Mouse (Mus musculus): Measurements from ENCODE around the gene Gm15217. TPM values are rescaled to one million over a fixed set of nuclear protein-coding genes. Genes with fewer than 3 reads are reported as not detected.

Gene Gm15217
- polyA plus RNA-seq, 1 experiment from 2014 or later = not detected

DNA sequence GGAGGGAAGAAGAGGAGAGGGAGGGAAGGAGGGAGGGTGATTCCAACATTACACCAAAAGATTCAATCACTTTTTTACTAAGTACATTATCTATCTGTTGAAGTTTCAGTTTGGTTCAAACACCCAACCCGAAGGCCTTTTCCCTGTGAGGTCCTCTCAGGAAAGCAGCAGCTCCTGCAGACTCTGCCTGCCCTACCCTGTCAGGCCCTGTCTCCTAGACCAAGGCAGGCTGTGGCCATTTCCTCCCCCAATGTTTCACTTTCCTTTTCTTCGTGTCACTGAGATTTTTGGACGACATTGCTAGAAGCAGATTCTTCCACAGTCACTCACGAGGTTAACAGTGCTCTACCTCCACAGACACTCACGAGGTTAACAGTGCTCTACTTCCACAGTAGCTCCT lies 3.4 kb upstream of the Gm15217 start:
- Histone ChIP-seq H3K4me2 (ENCODE audit: low read depth, low read length) (no peak overlapping the region), H3K4me1 (ENCODE audit: control insufficient read depth, insufficient read depth, low read length) (no peaks in the 10 kb centered on the region; the same call in none of the 2 replicates), H3K9ac (replicated peaks; ENCODE audit: low read length) (no peak overlapping the region), H3K9me3 (replicated peaks; ENCODE audit: control insufficient read depth, low read length) (no peaks in the 10 kb centered on the region), H3K36me3 (replicated peaks; ENCODE audit: control insufficient read depth, insufficient read depth, low read depth, low read length) (no peaks in the 10 kb centered on the region), H3K27me3 (ENCODE audit: control insufficient read depth, insufficient read depth, low read length) (no peaks in the 10 kb centered on the region; the same call in 1 of the 2 replicates), H3K4me3 (ENCODE audit: low read depth, low read length) (no peak overlapping the region), H3K27ac (replicated peaks; ENCODE audit: low read depth, low read length) (no peak overlapping the region)
- WGBS = 81% methylated on average over 5 of the region's 5 CpGs
- no peak for DNase-seq (ENCODE audit: low spot score)
- no peak for ATAC-seq (replicated peaks; ENCODE audit: insufficient number of reproducible peaks, low FRiP score, low TSS enrichment, low read depth)

DNA sequence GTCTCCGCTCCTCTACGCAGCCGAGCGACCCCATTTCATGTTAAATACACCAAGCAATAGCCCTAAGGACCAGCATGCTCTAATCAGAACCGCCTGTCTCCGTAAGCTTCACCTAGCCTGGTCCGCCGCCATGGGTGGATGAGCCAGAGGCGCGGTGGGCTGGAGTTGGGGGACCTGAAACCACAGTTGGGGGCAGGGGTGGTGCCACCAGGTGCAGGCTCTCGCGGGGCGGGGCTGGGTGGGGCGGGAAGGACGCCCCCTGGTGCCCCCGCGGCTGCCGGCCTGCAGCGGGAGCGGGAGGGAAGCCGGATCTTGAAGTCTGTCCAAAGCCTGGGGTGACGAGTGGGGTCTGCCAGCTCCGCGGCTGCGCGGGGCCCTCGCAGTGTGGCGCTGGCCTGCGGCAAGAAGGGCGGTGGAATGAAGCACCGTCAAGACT lies 1.1 kb downstream of the Gm15217 start:
- Histone ChIP-seq H3K27me3 (ENCODE audit: control insufficient read depth, insufficient read depth, low read length) (no peaks in the 10 kb centered on the region; the same call in 1 of the 2 replicates), H3K4me1 (ENCODE audit: control insufficient read depth, insufficient read depth, low read length) (no peaks in the 10 kb centered on the region; the same call in none of the 2 replicates), H3K4me3 (ENCODE audit: low read depth, low read length) (peak overlapping the region; percentile 9), H3K4me2 (ENCODE audit: low read depth, low read length) (peak overlapping the region; percentile 52), H3K27ac (replicated peaks; ENCODE audit: low read depth, low read length) (no peak overlapping the region), H3K9ac (replicated peaks; ENCODE audit: low read length) (peak overlapping the region; percentile 49), H3K36me3 (replicated peaks; ENCODE audit: control insufficient read depth, insufficient read depth, low read depth, low read length) (no peaks in the 10 kb centered on the region), H3K9me3 (replicated peaks; ENCODE audit: control insufficient read depth, low read length) (no peaks in the 10 kb centered on the region)
- 4% methylated on average over 31 of the region's 31 CpGs for WGBS
- DNase-seq (ENCODE audit: low spot score) (peak; percentile 69), ATAC-seq (replicated peaks; ENCODE audit: insufficient number of reproducible peaks, low FRiP score, low TSS enrichment, low read depth) (peak; percentile 61)

DNA sequence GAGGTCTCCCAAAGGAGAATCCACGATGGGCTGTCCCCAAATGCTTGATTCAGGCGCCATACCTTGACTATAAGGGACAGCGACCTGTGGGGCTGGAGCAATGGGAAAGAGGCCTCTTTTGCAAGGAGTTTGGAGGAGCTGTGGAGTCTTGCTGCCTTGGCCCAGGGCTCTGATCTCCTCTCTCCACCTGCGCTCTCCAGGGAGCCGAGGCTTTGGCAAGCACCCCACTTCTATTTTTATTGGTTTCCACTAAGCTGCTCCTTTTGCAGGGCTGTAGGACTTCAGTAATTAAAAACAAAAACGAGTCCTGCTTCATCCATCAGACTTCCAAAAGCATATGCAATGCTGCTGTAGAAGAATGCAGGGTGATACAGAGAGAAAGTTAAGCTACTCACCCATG lies 2.2 kb downstream of the Gm15217 start:
- ATAC-seq (replicated peaks; ENCODE audit: insufficient number of reproducible peaks, low FRiP score, low TSS enrichment, low read depth) (no peak), DNase-seq (ENCODE audit: low spot score) (no peak)
- no peak overlapping the region for H3K27ac ChIP-seq (replicated peaks; ENCODE audit: low read depth, low read length)
- H3K4me2 ChIP-seq (ENCODE audit: low read depth, low read length) = no peak overlapping the region
- no peaks in the 10 kb centered on the region for H3K9me3 ChIP-seq (replicated peaks; ENCODE audit: control insufficient read depth, low read length)
- no peaks in the 10 kb centered on the region for H3K27me3 ChIP-seq (ENCODE audit: control insufficient read depth, insufficient read depth, low read length)
- no peak overlapping the region for H3K9ac ChIP-seq (replicated peaks; ENCODE audit: low read length)
- H3K4me3 ChIP-seq (ENCODE audit: low read depth, low read length) = no peak overlapping the region
- 37% methylated on average over 6 of the region's 6 CpGs for WGBS
- H3K4me1 ChIP-seq (ENCODE audit: control insufficient read depth, insufficient read depth, low read length) = no peaks in the 10 kb centered on the region; the same call in none of the 2 replicates
- H3K36me3 ChIP-seq (replicated peaks; ENCODE audit: control insufficient read depth, insufficient read depth, low read depth, low read length) = no peaks in the 10 kb centered on the region

DNA sequence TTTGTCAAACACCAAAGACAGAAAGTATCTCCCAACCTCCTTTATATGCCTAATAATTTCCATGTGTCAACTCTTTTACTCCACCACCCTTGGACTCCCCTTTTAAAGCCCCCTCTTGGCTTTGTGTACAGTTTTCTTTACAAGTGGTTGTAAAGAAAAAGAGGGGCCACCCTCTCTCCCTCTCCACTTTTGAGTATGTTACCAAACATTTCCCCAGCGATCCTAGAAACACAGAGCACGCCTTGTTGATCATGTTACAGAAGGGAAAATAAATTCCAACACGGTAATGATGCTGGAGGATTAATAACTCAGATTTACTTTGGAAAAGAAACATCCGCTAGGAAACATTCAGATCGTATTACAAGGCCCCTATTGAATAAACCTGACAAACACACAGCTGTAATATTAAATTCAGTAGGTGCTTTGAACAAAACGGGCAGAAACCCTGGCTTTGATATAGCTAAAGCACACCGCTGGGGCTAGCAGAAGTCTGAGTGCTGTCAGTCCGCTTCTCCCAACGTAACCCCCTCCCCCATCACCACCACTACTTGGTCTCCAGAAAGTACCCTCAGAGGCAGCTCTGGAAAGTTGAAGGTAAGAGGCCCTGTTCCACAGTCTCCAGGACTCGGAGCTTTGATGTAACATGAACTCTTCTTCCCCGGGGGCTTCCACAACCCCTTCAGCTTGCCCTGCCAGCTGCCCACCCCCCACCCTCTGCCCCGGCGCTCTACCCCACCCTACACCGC lies 5.9 kb downstream of the Gm15217 start:
- Histone ChIP-seq H3K4me1 (ENCODE audit: control insufficient read depth, insufficient read depth, low read length) (no peaks in the 10 kb centered on the region; the same call in 1 of the 2 replicates), H3K4me2 (ENCODE audit: low read depth, low read length) (peak overlapping the region; percentile 84), H3K27me3 (ENCODE audit: control insufficient read depth, insufficient read depth, low read length) (peaks cover 11% of the 10 kb centered on the region), H3K9me3 (replicated peaks; ENCODE audit: control insufficient read depth, low read length) (no peaks in the 10 kb centered on the region), H3K4me3 (ENCODE audit: low read depth, low read length) (peak overlapping the region; percentile 53), H3K9ac (replicated peaks; ENCODE audit: low read length) (peak overlapping the region; percentile 61), H3K36me3 (replicated peaks; ENCODE audit: control insufficient read depth, insufficient read depth, low read depth, low read length) (no peaks in the 10 kb centered on the region), H3K27ac (replicated peaks; ENCODE audit: low read depth, low read length) (peak overlapping the region; percentile 68)
- DNase-seq (ENCODE audit: low spot score) (peak; percentile 75), ATAC-seq (replicated peaks; ENCODE audit: insufficient number of reproducible peaks, low FRiP score, low TSS enrichment, low read depth) (peak; percentile 1; the same call in 1 of the 2 replicates)
- 3% methylated on average over 14 of the region's 14 CpGs for WGBS

DNA sequence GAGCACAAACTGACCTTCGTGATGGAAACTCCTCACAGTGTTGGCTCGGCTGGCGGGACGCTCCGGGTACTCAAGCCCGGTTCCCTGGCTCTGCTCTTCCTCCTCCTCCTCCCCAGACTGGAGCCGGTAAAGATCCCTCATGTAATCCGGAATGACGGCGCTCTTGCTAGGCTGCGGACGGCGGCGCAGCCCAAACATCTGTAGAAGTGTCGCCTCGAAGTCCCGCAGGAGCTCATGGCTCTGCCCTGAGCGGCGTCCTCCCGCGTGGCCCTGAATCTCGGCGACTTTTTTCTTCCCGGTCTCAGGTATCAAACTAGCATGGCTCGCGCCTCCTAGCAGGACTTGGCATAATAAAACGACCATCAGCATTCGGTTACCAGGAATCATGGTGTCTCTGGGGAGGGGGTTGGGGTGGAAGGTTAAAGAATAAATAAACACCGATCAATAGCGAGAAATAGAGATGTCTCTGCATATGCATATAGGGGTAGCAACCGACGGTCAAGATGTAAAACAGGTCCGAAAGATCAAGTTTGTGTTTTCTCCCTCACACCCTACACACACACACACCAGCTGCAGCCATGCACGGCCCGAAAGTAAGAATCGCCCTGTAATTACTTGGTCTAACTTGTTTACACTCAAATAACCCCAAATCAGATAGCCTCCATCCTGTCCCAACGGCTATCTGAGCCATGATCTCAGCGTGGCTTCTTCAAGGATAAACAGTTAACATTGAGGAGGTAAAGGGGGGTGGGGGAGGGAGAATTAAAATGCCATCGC lies 6.7 kb downstream of the Gm15217 start:
- Histone ChIP-seq H3K4me3 (ENCODE audit: low read depth, low read length) (peak overlapping the region; percentile 53), H3K9ac (replicated peaks; ENCODE audit: low read length) (peak overlapping the region; percentile 61), H3K27me3 (ENCODE audit: control insufficient read depth, insufficient read depth, low read length) (peaks cover 11% of the 10 kb centered on the region), H3K4me1 (ENCODE audit: control insufficient read depth, insufficient read depth, low read length) (no peaks in the 10 kb centered on the region), H3K27ac (replicated peaks; ENCODE audit: low read depth, low read length) (peak overlapping the region; percentile 68), H3K9me3 (replicated peaks; ENCODE audit: control insufficient read depth, low read length) (no peaks in the 10 kb centered on the region), H3K36me3 (replicated peaks; ENCODE audit: control insufficient read depth, insufficient read depth, low read depth, low read length) (no peaks in the 10 kb centered on the region), H3K4me2 (ENCODE audit: low read depth, low read length) (peak overlapping the region; percentile 84)
- peak; percentile 71 for DNase-seq (ENCODE audit: low spot score)
- under 1% methylated on average over 39 of the region's 39 CpGs for WGBS
- peak; percentile 10; the same call in 1 of the 2 replicates for ATAC-seq (replicated peaks; ENCODE audit: insufficient number of reproducible peaks, low FRiP score, low TSS enrichment, low read depth)

DNA sequence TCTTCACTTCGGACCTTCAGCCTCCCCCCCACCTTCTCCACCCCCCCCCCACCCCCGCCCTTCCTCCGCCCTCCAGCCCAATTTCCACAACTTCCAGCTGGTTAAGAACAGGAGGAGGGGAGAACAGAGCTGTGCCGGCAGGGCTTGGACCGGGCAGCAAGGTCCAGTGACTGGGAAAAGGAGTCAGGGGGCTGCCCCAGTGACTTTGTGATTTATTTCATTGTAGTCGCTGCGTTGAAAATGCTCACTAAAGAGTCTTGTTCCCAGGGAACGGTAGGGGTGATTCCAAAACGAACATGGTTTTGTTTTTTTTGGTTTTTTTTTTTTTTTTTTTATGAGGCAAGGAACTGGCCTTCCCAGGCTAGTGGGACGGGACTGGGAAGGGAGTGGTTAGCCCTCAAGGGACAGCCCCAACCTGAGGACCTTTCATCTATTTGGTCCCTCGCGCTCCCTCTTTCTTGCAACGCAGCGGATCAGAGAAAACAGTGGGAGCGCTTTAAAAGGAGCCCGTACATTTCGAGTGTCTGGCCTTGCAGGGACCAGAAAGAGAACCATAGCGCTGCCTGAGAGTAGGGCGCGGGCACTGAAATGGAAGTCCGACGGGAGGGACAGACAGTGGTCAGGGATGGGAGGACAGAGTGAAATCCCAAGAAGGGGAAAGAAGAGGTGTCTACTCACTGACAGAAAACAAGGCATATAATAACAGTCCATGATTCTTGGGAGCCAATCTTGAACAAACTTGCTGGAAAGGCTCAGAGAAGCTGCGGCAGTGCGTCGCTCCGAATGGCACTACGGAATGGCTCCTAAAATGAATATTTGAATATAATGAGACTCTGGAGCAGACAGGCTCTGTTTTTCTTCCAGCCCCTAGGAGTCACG lies 7.5 kb downstream of the Gm15217 start:
- ATAC-seq (replicated peaks; ENCODE audit: insufficient number of reproducible peaks, low FRiP score, low TSS enrichment, low read depth) (no peak), DNase-seq (ENCODE audit: low spot score) (peak; percentile 34)
- Histone ChIP-seq H3K9me3 (replicated peaks; ENCODE audit: control insufficient read depth, low read length) (no peaks in the 10 kb centered on the region), H3K4me2 (ENCODE audit: low read depth, low read length) (peak overlapping the region; percentile 84), H3K9ac (replicated peaks; ENCODE audit: low read length) (peak overlapping the region; percentile 62), H3K4me1 (ENCODE audit: control insufficient read depth, insufficient read depth, low read length) (no peaks in the 10 kb centered on the region), H3K36me3 (replicated peaks; ENCODE audit: control insufficient read depth, insufficient read depth, low read depth, low read length) (no peaks in the 10 kb centered on the region), H3K27ac (replicated peaks; ENCODE audit: low read depth, low read length) (peak overlapping the region; percentile 65), H3K4me3 (ENCODE audit: low read depth, low read length) (peak overlapping the region; percentile 53), H3K27me3 (ENCODE audit: control insufficient read depth, insufficient read depth, low read length) (peaks cover 11% of the 10 kb centered on the region)
- under 1% methylated on average over 28 of the region's 28 CpGs for WGBS

DNA sequence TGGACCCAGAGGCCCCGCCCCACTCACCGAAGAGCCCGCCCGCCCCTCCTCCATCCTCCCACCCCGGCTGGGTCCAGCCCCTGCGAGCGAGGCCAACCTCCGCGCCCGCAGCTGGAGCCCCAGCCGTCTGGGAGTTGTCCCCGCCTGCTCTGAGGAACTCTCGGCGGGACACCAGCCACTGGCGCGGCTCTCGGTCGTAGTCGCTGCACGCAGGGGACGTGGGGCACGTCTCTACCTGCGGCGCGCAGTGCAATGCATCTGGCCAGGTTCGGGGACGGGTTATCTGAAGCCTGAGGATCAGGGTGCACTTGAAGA lies 8.1 kb downstream of the Gm15217 start:
- Histone ChIP-seq H3K4me3 (ENCODE audit: low read depth, low read length) (peak overlapping the region; percentile 53), H3K4me1 (ENCODE audit: control insufficient read depth, insufficient read depth, low read length) (no peaks in the 10 kb centered on the region), H3K36me3 (replicated peaks; ENCODE audit: control insufficient read depth, insufficient read depth, low read depth, low read length) (no peaks in the 10 kb centered on the region), H3K9ac (replicated peaks; ENCODE audit: low read length) (peak overlapping the region; percentile 62), H3K4me2 (ENCODE audit: low read depth, low read length) (peak overlapping the region; percentile 84), H3K9me3 (replicated peaks; ENCODE audit: control insufficient read depth, low read length) (no peaks in the 10 kb centered on the region), H3K27me3 (ENCODE audit: control insufficient read depth, insufficient read depth, low read length) (peaks cover 11% of the 10 kb centered on the region), H3K27ac (replicated peaks; ENCODE audit: low read depth, low read length) (peak overlapping the region; percentile 84)
- DNase-seq (ENCODE audit: low spot score) (peak; percentile 92), ATAC-seq (replicated peaks; ENCODE audit: insufficient number of reproducible peaks, low FRiP score, low TSS enrichment, low read depth) (peak; percentile 78)
- 1% methylated on average over 27 of the region's 27 CpGs for WGBS
